Mouse (Mus musculus) liver, postnatal 0 days (tissue): ENCODE results near the gene Gm9944. TPM values are rescaled to one million over a fixed set of nuclear protein-coding genes. Genes with fewer than 3 reads are reported as not detected.

Experiments used
- ATAC-seq: fragments of 200-750 bp; cut with Nextera tagmentation; 2 replicates; pipeline ENCODE4 v1.8.0; 2017; ENCODE audit warnings: mild to moderate bottlenecking, moderate library complexity
- DNase-seq: peaks from one replicate; pipeline ENCODE4 v3.0.0-alpha.2; 2016
- H3K27ac ChIP-seq: fragments of 300-500 bp; sonication (generic); 2 replicates; pipeline ENCODE4 v1.5.1; 2014; ENCODE audit warnings: antibody characterized with exemption, moderate library complexity, mild to moderate bottlenecking, low read depth
- H3K27me3 ChIP-seq: fragments of 300-500 bp; sonication (generic); 2 replicates; pipeline ENCODE4 v1.6.1; 2014; ENCODE audit warnings: low read length, control low read depth, mixed read lengths; ENCODE audit not compliant: insufficient read depth
- H3K36me3 ChIP-seq: fragments of 300-500 bp; sonication (generic); replicated peaks from 2 replicates; pipeline ENCODE4 v1.6.1; 2014; ENCODE audit warnings: mild to moderate bottlenecking, control low read depth, low read length, moderate library complexity, mixed read lengths; ENCODE audit not compliant: insufficient read depth
- H3K4me1 ChIP-seq: fragments of 300-500 bp; sonication (generic); 2 replicates; pipeline ENCODE4 v1.6.1; 2014; ENCODE audit warnings: antibody characterized with exemption, mild to moderate bottlenecking, control low read depth; ENCODE audit not compliant: insufficient read depth
- H3K4me2 ChIP-seq: fragments of 300-500 bp; sonication (generic); 2 replicates; pipeline ENCODE4 v1.6.1; 2014; ENCODE audit warnings: low read depth, mild to moderate bottlenecking, low read length, moderate library complexity, mixed read lengths
- H3K4me3 ChIP-seq: fragments of 300-500 bp; sonication (generic); 2 replicates; pipeline ENCODE4 v1.5.1; 2014; ENCODE audit warnings: low read depth, low read length
- H3K9ac ChIP-seq: fragments of 300-500 bp; sonication (generic); replicated peaks from 2 replicates; pipeline ENCODE4 v1.6.1; 2014; ENCODE audit warnings: mild to moderate bottlenecking, moderate library complexity
- H3K9me3 ChIP-seq: fragments of 300-500 bp; sonication (generic); 2 replicates; pipeline ENCODE4 v1.6.1; 2016; ENCODE audit warnings: mild to moderate bottlenecking, control low read depth, low read length, mixed read lengths
- CTCF ChIP-seq: sonication (generic); IDR thresholded peaks from 2 replicates; pipeline ENCODE4 v1.5.1; 2016; ENCODE audit warnings: antibody characterized with exemption, low read depth
- EP300 ChIP-seq: IDR thresholded peaks from 2 replicates; pipeline ENCODE4 v1.6.1; 2016; ENCODE audit warnings: antibody characterized with exemption, low read depth, mild to moderate bottlenecking
- WGBS: fragments of 180-500 bp; shearing (Covaris S2); extraction: QIAGEN DNeasy Blood & Tissue Kit; methylation state at CpG from one replicate; pipeline ENCODE4 v1.1.7; 2014; ENCODE audit not compliant: insufficient replicate concordance; 5-methylcytosine and 5-hydroxymethylcytosine counted together
- polyA plus RNA-seq: library from polyadenylated mRNA; unstranded; fragments of >200 nt; fragmentation: Nextera tagmentation; extraction: Ambion mirVana; gene quantifications from 2 replicates; pipeline ENCODE4 v1.2.1, GENCODE M21; 2015

The Gm9944 gene
- not detected in 2 replicates for polyA plus RNA-seq

- WGBS: 58% methylated on average over 2 of the region's 2 CpGs
- Histone ChIP-seq H3K4me2 (no peak within 1 kb of the TSS), H3K4me3 (no peak within 1 kb of the TSS), H3K27ac (no peak within 1 kb of the TSS), H3K4me1 (no peaks in the 10 kb centered on the region), H3K9me3 (no peaks in the 10 kb centered on the region), H3K36me3 (no peaks in the 10 kb centered on the region), H3K9ac (no peak within 1 kb of the TSS), H3K27me3 (no peaks in the 10 kb centered on the region)
- ATAC-seq (no peak), DNase-seq (no peak)
- TF ChIP-seq EP300 (no peak), CTCF (no peak)
Measured at GRCm38 (mm10) chr4:144453217-144453616, at the start of gene Gm9944. TSS of gene Gm9944 (minus strand) at chr4:144453317.

- no peak overlapping the region for H3K4me3 ChIP-seq
- no peaks in the 10 kb centered on the region for H3K9me3 ChIP-seq
- H3K9ac ChIP-seq: no peak overlapping the region
- no peak for DNase-seq
- no peaks in the 10 kb centered on the region for H3K4me1 ChIP-seq
- ATAC-seq: no peak
- no peaks in the 10 kb centered on the region for H3K27me3 ChIP-seq
- no peak overlapping the region for H3K27ac ChIP-seq
- H3K4me2 ChIP-seq: no peak overlapping the region
- no peak for TF ChIP-seq EP300
- TF ChIP-seq CTCF: no peak
- H3K36me3 ChIP-seq: no peaks in the 10 kb centered on the region
Measured at GRCm38 (mm10) chr4:144493331-144493730, 40.2 kb upstream of the Gm9944 start.

- H3K27me3 ChIP-seq: no peaks in the 10 kb centered on the region
- ATAC-seq (no peak), DNase-seq (no peak)
- WGBS: 55% methylated on average over 1 of the region's 1 CpGs
- H3K27ac ChIP-seq: no peak overlapping the region
- no peak overlapping the region for H3K4me3 ChIP-seq
- no peak for TF ChIP-seq EP300
- TF ChIP-seq CTCF: no peak
- no peaks in the 10 kb centered on the region for H3K36me3 ChIP-seq
- no peak overlapping the region for H3K4me2 ChIP-seq
- H3K4me1 ChIP-seq: no peaks in the 10 kb centered on the region
- H3K9ac ChIP-seq: no peak overlapping the region
- no peaks in the 10 kb centered on the region for H3K9me3 ChIP-seq
Measured at GRCm38 (mm10) chr4:144468091-144468490, 15.0 kb upstream of the Gm9944 start.

- H3K9me3 ChIP-seq: no peaks in the 10 kb centered on the region
- DNase-seq (no peak), ATAC-seq (no peak)
- H3K27me3 ChIP-seq: no peaks in the 10 kb centered on the region
- H3K4me1 ChIP-seq: no peaks in the 10 kb centered on the region
- no peaks in the 10 kb centered on the region for H3K36me3 ChIP-seq
- no peak overlapping the region for H3K4me3 ChIP-seq
- WGBS: 69% methylated on average over 2 of the region's 2 CpGs
- TF ChIP-seq EP300: no peak
- TF ChIP-seq CTCF: no peak
- no peak overlapping the region for H3K4me2 ChIP-seq
- H3K27ac ChIP-seq: no peak overlapping the region
- H3K9ac ChIP-seq: no peak overlapping the region
Measured at GRCm38 (mm10) chr4:144465206-144465605, 12.1 kb upstream of the Gm9944 start.

- no peak for DNase-seq
- Histone ChIP-seq H3K36me3 (no peaks in the 10 kb centered on the region), H3K4me2 (no peak within 1 kb of the TSS), H3K27ac (no peak within 1 kb of the TSS), H3K4me3 (no peak within 1 kb of the TSS), H3K9me3 (no peaks in the 10 kb centered on the region), H3K9ac (no peak within 1 kb of the TSS), H3K27me3 (no peaks in the 10 kb centered on the region), H3K4me1 (no peaks in the 10 kb centered on the region)
- WGBS: 55% methylated on average over 3 of the region's 3 CpGs
- TF ChIP-seq EP300: no peak
- TF ChIP-seq CTCF: no peak
- ATAC-seq: no peak
Measured at GRCm38 (mm10) chr4:144463656-144464055, 10.5 kb upstream of the Gm9944 start, which contains the start of gene Aadacl3. TSS of gene Aadacl3 (minus strand) at chr4:144463756.

GRCm38 (mm10) chr4:144448546-144448945 is 4.6 kb downstream of the Gm9944 start:
- Histone ChIP-seq H3K27ac (no peak overlapping the region), H3K36me3 (no peaks in the 10 kb centered on the region), H3K4me1 (no peaks in the 10 kb centered on the region), H3K27me3 (no peaks in the 10 kb centered on the region), H3K9ac (no peak overlapping the region), H3K4me3 (no peak overlapping the region), H3K4me2 (no peak overlapping the region), H3K9me3 (no peaks in the 10 kb centered on the region)
- no peak for ATAC-seq
- 55% methylated on average over 2 of the region's 2 CpGs for WGBS
- DNase-seq: no peak
- TF ChIP-seq EP300 (no peak), CTCF (no peak)

GRCm38 (mm10) chr4:144441582-144441981 is 11.5 kb downstream of the Gm9944 start:
- Histone ChIP-seq H3K27ac (no peak overlapping the region), H3K27me3 (no peaks in the 10 kb centered on the region), H3K9me3 (no peaks in the 10 kb centered on the region; the same call in 1 of the 2 replicates), H3K4me3 (no peak overlapping the region), H3K36me3 (no peaks in the 10 kb centered on the region), H3K4me2 (no peak overlapping the region), H3K4me1 (no peaks in the 10 kb centered on the region), H3K9ac (no peak overlapping the region)
- 69% methylated on average over 1 of the region's 1 CpGs for WGBS
- ATAC-seq: no peak
- no peak for DNase-seq
- no peak for TF ChIP-seq CTCF
- no peak for TF ChIP-seq EP300
